Mouse (Mus musculus) skeletal muscle tissue, adult 2 months (tissue): ENCODE results near the gene Gm21987.

ENCODE experiments used
- DNase-seq: peaks from one replicate; pipeline ENCODE4 v3.0.0-alpha.2; 2012; ENCODE audit warnings: low read depth, low spot score

Gene Gm21987

DNA sequence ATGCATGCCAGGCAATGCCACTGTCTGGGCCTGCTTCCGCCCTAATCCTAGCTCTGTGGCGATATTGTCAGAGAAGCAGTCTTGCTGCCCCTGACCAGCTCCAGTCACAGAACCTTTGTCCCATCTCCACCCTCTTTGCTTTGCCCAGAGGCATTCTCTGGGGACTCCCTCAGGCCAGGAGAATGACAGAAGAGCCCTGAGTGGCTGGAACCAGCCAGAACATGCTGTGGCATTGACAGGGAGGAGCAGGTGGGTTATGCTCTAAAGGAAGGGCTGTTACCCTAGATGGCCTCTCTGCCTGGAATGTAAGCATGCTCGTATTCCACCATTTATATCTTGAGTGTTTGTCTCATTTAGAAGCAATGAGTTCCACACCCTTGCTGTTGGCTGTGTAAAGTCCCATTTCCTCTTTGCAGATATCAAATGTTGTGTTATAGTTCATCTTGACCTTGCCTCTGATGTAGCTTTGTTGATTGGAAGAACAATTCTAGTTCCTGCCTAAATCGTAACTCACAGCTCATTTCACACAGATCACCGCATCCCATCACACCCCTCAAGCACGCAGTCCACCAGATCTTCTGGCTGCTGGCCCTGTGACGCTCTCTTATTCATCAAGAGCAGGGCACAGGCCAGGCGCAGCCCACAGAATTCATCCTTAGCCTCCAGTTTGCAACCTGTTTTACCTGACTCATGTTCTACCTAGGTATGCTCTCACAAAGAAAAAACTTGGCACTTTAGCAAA is 24.0 kb downstream of the Gm21987 start:
- DNase-seq = peak; percentile 90

DNA sequence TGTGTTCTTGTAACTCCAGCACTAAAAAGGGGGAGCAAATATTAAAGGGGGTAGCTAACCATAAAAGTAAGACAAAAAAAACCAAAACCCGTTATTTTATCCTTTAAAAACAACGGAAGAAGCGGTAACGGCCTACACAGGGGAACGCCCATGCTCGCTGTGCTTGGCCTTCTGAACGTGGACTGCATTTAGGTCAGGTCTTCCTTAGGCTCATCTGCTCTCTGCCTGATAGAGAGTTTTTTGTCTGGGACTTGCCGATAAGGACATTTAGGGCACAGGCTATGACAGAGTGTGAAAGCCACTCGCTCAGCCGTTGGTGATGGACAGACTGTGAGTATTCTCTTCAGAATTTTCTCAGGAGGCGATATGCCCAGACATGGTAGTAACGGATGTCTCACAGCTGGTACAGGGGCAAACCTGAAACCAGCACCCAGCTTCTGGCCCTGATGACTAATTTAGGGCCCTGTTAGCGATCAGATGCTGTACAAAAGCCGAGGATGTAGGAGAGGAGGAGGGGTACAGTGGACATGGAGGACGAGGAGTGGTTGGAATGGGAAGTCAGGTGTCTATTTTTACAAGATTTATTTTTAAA is 25.0 kb downstream of the Gm21987 start:
- no peak for DNase-seq

DNA sequence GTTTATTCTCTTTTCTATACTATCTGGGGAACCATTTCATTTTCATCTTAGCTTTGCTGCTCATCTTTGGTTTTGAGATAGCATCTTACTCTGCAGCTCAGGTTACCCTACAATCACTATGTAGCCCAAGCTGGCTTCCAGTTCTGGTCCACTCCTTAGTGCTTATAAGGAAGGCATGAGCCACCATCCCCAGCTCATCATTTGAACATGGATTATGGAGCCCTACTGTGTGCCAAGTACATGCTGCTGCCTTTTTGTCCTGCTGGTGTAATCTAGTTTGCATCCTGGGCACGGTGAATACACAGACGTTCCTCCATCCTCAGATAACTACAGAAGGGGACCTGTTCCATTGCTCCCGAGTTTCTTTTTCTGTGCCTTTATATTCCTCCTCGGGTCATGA is 26.0 kb downstream of the Gm21987 start:
- no peak for DNase-seq

DNA sequence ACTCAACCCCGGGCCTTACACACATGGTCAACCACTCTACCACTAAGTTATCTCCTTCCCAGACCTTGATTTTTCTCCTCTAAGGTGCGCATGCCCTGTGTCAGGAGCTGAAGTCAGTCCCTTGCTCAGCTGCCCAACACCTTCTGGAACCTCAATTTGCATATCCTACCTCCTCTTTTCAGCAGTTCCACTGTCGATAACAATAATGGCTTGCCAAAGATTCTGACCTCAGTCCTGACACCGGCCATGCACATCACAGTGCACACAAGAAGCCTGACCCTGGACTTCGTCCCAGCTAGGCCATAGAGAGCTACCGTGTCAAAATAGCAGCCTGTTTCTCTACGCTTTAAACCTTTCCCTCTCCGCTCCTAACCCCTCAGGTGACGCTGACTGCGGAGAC is 26.6 kb downstream of the Gm21987 start:
- DNase-seq = no peak

DNA sequence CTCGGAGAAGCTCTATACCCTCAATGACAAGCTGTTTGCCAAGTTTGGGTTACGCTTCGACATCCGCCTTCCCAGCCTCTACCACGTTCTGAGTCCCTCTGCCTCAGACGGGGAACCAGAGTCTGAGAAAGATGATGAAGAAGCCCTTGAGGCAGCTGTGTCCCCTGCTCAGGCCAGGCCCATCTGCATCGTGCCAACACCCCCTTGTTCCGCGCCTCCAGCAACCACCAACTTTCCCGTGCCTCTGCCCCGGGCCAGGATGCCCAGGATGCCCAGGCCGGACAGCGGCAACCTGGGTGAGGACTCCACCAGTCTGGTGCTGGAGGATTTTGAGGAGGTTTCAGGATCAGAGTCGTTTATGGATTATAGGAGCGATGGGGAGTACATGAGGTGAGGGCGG is 27.1 kb downstream of the Gm21987 start:
- DNase-seq = no peak

DNA sequence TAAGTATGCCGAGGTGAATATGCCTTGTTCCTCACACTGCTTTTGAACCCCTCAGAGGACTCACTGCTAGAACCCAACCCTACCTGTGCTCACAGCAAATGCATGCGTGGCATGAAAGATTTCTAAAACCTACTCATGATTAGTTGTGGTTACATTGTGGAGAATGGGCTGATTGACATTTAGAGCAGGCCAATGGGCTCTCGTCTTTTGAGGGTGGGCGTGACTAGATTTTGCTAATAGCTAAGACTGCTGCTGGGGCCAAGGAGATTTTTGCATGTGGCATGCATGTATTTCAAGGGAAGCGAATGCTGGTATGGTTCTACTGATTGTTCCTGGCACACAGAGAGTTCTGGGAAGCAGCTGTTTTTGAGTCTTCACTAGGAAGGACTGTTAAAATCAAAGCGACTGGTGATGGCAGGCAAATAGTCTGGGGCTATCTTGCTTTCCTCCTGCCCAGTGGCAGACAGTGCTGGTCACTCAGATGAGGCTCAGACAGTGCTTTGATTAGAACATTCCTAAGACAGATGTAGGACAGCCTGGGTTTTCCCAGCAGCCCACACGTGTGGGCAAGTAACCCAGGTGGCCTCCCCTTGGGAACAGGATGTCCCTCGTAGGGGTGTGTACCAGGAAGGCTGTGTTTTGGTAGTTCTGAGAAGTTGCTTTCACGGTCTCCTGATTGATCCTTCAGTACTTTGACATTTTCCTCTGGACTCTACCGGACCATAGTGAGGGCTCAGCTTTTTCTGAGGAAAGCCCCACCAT is 27.7 kb downstream of the Gm21987 start:
- DNase-seq = no peak

DNA sequence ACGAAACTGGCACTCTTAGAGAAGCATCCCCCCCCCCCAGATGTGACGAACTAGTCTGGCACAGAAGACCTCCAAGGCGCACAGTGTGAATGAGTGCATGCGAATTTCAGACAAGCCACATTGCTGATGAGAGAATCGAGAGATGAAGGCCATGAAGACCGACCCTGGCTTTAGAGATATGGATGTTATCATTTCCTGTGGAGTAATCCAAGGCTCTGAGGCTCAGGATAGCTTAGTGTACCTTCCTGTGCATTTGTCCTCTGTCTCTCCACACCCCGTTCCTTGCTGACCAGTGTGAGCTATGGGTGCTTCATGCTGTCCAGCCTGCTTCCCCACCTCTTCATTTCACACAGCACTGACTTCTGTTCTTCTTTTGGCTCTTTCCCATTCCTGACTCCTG is 28.3 kb downstream of the Gm21987 start:
- no peak for DNase-seq

DNA sequence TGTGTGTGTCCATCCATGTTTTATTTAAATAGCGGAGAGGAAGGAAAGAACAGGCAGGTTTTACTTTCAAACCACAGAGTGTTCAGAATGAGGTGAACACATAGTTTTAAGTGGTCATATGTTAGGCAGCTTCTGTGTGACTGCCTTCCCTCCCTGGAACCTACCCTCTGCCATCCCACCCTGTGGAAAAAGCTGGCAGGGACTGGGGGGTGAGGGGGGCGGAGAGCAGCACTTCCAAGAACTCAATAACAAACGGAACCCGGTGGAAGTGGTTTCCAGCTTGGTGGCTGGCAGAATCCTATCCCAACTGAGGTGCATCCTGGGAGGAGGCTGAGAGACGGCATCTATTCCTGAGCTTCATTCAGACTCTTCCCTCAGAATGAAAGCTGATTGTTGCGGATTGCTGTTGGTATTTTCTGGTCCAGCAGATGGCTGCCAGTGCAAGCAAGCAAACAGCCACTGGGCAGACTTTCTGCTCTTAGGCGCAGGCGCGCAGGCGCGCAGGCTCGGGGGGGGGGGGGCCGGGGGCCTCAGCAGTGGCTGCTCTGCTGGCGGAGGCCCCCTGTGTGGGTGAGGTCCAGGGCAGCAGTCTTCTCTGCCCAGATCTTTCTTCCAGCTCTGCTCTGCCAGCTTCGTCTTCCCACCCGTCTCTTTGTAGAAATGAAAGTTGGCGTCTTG is 29.5 kb downstream of the Gm21987 start:
- peak; percentile 66 for DNase-seq

DNA sequence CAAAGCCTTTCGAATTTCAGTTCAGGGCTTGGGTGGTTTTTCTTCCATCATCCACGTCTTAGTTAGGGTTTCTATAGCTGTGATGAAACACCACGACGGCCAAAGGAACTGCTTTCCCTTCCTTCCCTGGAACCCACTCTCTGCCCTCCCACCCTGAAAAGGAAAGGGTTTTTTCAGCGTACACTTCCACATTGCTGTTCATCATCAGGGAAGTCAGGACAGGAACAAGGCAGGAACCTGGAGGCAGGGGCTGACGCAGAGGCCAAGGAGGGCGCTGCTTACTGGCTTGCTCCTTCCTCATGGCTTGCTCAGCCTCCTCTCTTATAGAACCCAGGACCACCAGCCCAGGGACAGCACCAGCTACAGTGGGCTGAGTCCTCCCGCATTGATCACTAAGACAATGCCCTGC is 30.0 kb downstream of the Gm21987 start:
- DNase-seq = no peak

DNA sequence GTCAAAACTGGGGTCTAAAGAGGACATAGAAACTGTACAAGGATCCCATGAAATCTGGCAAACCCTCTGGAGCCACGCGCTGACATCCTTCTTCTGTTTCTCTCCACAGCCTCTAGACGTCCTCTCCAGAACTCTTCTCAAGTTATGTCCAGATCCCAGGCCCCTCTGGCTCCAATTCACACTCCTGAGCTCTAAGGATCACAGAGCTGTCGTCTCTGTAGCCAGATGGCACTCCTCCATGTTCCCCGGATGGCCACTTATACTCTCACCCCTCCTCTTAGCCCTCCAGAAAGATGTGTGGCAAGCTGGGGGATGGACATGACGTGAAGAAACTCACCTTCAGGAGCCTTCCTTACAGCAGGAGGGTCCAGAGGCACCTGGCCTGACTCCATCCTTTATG is 30.7 kb downstream of the Gm21987 start:
- peak; percentile 61 for DNase-seq

DNA sequence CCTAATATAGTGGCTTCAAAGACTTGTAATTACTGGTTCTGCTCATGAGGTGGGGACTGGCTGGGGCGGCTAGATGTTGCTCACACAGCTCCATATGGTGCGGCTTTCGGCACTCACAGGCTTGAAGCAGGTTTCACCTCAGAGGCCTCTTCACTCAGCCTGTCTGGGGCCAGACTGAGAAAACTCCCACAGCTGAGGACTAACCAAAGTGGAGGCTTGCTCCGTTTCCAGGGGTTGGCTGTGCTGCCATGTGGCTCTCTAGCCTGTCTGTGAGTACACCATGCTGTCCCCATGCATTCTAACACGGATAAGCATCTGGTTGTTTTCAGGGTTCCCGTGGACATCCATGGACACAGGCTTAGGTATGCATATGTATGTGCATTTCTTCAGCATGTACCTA is 31.8 kb downstream of the Gm21987 start:
- DNase-seq = no peak

DNA sequence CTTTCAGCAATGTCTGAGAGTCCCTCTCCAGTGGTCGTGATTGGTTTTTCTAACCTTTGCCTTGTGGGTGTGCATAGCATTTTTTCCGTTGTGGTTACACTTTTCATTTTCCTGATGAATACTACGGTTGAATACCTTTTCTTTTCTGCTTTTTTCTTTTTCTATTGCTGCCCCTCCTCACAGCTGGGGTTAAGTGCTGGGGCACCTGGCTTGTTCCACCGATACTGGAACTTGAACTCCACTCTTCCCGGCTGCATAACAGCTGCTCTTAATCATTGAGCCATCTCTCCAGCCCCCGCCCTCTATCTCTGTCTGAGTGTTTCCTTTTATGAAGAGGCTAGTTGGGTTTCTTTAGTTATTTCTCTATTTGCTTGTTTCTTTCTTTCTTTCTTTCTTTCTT is 32.2 kb downstream of the Gm21987 start:
- DNase-seq = no peak

DNA sequence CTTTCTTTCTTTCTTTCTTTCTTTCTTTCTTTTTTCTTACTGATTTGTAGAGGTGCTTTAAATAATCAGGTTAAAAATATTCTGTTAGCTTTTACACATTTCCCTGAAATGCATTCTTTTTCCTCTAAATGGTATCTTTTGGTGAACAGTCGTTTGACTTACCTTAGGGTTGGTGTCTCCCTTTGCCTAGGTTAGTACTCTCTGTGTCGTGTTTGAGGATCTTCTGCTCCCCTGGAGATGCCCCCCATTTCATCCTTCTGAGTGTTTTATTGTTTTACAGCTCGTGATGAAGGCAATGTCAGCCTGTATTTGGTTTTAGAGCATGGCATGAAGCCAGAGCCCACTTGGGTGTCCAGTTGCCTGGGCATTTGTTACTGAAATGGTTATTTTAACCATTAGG is 32.7 kb downstream of the Gm21987 start:
- no peak for DNase-seq

DNA sequence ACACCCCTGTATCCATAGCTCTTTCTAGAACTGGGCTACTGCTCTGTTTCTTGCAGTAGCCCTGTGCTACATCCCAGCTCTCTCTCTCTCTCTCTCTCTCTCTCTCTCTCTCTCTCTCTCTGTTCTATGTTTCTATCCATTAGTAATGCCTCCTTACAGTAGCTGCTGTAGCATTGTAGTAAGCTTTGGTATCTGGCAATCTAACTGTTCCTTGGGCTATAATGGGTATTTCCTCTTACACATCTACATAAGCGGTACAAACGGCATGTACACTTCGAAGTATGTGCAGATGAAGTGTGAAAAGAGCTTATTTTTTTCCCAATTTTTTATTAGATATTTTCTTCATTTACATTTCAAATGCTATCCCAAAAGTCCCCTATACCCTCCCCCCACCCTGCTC is 33.1 kb downstream of the Gm21987 start:
- no peak for DNase-seq

DNA sequence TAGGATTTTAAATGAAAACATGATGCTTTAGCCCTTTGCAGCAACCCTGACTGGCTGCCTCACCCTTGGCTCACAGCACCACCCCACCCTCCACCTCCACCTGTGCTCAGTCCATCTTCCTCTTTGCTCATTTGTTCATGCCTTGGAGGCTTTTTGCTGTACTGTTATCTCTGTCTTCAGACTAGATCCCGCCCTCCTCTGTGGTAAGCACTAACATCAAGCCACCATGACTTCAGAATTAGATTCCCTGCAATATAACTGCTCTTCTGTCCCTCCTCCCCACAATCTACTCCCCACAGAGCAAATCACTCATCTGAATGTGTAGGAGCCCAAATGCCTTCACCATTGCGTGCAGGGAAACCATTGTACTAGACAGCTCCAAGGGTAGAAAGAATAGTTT is 36.8 kb downstream of the Gm21987 start:
- DNase-seq = no peak

DNA sequence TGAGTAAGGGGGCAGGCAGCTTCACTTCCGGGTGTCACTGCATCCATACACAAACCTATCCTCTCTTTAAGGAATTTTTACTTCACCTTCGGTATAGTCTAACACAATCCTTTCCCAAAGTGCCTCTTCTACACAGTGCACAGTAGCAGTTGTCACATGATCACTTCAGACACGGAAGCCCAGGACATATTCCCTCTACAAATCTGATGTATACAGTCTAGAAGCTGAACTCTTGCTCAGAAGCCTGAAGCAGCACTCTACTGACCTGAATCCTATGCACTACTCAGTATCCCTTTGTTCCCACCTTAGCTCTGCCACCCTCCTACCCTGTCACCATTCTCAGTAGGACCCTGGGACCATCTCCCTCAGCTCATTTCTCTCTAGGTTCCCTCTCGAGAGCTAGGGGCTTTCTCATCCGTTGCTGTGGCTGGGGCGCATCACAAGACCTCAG is 38.4 kb downstream of the Gm21987 start:
- no peak for DNase-seq

DNA sequence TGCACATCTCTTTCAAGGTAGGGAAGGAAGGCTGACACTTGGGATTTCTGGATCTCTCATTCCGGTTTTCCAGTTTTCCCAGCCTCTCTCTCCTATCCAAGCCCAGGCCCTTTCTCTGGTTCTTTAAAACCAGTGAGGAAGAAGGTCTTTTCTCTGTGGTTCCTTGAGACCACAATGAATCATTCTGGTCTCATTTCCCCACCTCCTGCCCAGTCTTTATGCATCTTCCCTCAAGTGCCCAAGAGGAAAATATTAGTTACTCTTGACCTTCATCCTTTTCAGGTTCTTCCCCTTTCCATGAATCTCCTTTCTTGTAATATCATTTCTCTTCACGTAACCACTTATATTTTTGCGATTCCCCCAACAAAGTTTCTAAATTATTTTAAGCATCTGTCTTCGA is 38.9 kb downstream of the Gm21987 start:
- no peak for DNase-seq

DNA sequence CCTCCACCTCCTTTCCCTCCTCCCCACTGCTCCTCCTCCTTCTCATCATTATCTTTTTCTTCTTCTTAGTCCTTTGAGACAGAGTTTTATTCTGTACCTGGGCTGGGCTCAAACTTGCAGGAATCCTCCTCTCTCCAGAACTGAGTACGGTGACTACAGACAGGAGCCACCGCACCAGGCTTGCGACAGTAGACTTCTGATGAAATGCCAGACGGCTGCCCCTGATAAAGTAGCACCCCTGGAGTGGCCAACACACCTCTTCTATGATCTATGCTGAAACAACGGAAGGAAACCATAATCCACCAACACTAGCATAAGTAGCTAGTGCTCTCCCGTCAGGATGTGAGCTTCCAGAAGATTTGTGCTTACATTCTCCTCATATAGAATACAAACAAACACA is 40.5 kb downstream of the Gm21987 start:
- no peak for DNase-seq

DNA sequence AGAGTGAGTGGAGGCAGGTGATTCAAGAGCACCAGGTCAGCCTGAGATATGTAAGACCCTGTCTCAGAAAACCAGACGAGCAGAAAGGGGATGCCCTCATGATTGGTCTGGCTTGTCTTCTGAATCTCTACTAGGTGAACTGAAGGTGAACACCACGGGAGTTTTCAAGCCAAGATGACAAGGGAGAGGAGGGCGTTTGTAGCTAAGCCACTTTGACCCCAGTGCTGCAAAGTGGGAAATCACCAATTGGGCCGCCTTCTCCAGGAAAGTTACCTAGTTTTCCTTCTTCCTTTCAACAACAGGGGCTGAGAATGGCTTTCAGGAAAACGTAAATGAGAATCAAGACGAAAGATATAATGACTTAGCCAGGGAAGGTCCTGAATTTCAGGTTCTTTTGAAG is 41.9 kb downstream of the Gm21987 start:
- no peak for DNase-seq

DNA sequence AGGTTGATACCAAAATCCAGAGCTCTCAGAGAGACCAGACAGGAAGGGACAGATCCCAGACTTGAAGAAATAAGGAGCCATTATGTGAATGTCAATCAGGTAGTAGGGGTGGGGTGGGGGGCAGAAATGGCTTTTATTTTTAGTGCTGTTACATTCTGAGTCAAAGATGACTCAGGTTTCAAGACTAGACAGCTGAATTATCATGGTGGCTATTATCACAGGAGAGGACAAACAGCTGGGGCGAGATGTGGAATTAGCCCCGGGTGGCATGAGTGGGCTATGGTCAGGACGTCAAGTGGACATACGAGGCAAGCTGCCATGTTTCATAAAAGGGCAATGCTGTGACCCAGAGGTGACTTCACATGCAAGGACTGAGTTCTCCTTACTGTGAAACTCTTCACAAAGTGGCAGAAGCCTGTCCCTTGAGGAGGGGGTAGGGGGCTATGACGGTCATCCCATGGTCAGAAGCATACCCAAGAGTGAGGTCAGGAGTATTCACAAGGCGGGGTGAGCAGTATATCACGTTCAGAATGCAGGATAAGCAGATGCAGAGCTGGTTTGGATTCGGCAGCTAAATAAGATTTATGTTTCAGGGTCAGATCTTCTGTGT is 42.5 kb downstream of the Gm21987 start:
- no peak for DNase-seq

DNA sequence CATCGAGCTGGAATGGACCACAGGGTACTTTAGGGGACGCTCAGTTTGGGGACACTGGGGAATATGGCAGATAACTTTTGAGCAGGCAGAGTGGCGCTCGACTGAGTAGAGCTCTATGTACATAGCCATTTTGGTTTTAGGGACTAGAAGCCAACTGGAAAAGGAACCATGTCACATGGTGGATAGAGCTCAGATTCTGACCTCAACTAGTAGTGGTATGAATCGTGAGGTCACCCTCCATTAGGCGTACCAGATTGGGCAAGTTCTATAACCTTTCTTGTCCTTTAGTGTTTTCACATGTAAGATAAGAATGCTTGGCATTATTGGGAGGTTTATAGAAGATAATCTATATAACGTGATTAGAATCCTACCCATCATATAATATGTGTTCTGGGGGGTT is 43.5 kb downstream of the Gm21987 start:
- DNase-seq = no peak
